Mouse (Mus musculus) embryonic facial prominence, embryonic 11.5 days (tissue): ENCODE results near the gene Ntf3. TPM values are rescaled to one million over a fixed set of nuclear protein-coding genes. Genes with fewer than 3 reads are reported as not detected.

Source experiments
- ATAC-seq: fragments of 200-750 bp; cut with Nextera tagmentation; replicated peaks from 2 replicates; pipeline ENCODE4 v1.8.0; 2017; ENCODE audit warnings: low read depth; ENCODE audit not compliant: insufficient number of reproducible peaks, low FRiP score, low TSS enrichment
- DNase-seq: peaks from one replicate; pipeline ENCODE4 v3.0.0-alpha.2; 2015; ENCODE audit warnings: low spot score
- H3K27ac ChIP-seq: fragments of 300-500 bp; sonication (generic); replicated peaks from 2 replicates; pipeline ENCODE4 v1.5.1; 2014; ENCODE audit warnings: mild to moderate bottlenecking, low read depth, low read length, control low read depth
- H3K27me3 ChIP-seq: fragments of 300-500 bp; sonication (generic); 2 replicates; pipeline ENCODE4 v1.6.1; 2014; ENCODE audit warnings: mild to moderate bottlenecking, low read length, moderate library complexity, mixed read lengths; ENCODE audit not compliant: control insufficient read depth, insufficient read depth
- H3K36me3 ChIP-seq: fragments of 300-500 bp; sonication (generic); replicated peaks from 2 replicates; pipeline ENCODE4 v1.6.1; 2014; ENCODE audit warnings: low read depth, mild to moderate bottlenecking, low read length, moderate library complexity, mixed read lengths; ENCODE audit not compliant: control insufficient read depth, insufficient read depth
- H3K4me1 ChIP-seq: fragments of 300-500 bp; sonication (generic); 2 replicates; pipeline ENCODE4 v1.6.1; 2014; ENCODE audit warnings: low read length, mixed read lengths; ENCODE audit not compliant: control insufficient read depth, insufficient read depth
- H3K4me2 ChIP-seq: fragments of 300-500 bp; sonication (generic); 2 replicates; pipeline ENCODE4 v1.6.1; 2014; ENCODE audit warnings: low read depth, mild to moderate bottlenecking, control low read depth, low read length, moderate library complexity
- H3K4me3 ChIP-seq: fragments of 300-500 bp; sonication (generic); 2 replicates; pipeline ENCODE4 v1.5.1; 2014; ENCODE audit warnings: low read depth, low read length, control low read depth
- H3K9ac ChIP-seq: fragments of 300-500 bp; sonication (generic); replicated peaks from 2 replicates; pipeline ENCODE4 v1.6.1; 2014; ENCODE audit warnings: mild to moderate bottlenecking, control low read depth, low read length
- H3K9me3 ChIP-seq: fragments of 300-500 bp; sonication (generic); replicated peaks from 2 replicates; pipeline ENCODE4 v1.6.1; 2016; ENCODE audit warnings: mild to moderate bottlenecking, low read length, inconsistent platforms, mixed read lengths; ENCODE audit not compliant: control insufficient read depth
- WGBS: fragments of 180-500 bp; shearing (Covaris S2); extraction: QIAGEN DNeasy Blood & Tissue Kit; methylation state at CpG from one replicate; pipeline ENCODE4 v1.1.7; 2014; 5-methylcytosine and 5-hydroxymethylcytosine counted together
- polyA plus RNA-seq: library from polyadenylated mRNA; unstranded; fragments of >200 nt; fragmentation: Nextera tagmentation; extraction: Ambion mirVana; gene quantifications from 2 replicates; pipeline ENCODE4 v1.2.1, GENCODE M21; 2014

The Ntf3 gene
- polyA plus RNA-seq, 1 experiment from 2014 or later: 28.0 TPM

GRCm38 (mm10) chr6:126134155-126134906, 32.4 kb downstream of the Ntf3 start:
- no peak overlapping the region for H3K4me2 ChIP-seq
- H3K9ac ChIP-seq: no peak overlapping the region
- no peaks in the 10 kb centered on the region for H3K9me3 ChIP-seq
- H3K36me3 ChIP-seq: no peaks in the 10 kb centered on the region; the same call in 1 of the 2 replicates
- WGBS: 33% methylated on average over 19 of the region's 19 CpGs
- H3K4me1 ChIP-seq: no peaks in the 10 kb centered on the region
- peak; percentile 80; the same call in 1 of the 2 replicates for ATAC-seq
- no peak overlapping the region for H3K4me3 ChIP-seq
- H3K27ac ChIP-seq: no peak overlapping the region
- peak; percentile 83 for DNase-seq
- no peaks in the 10 kb centered on the region for H3K27me3 ChIP-seq

- Histone ChIP-seq H3K4me2 (no peak overlapping the region), H3K27ac (no peak overlapping the region), H3K9me3 (no peaks in the 10 kb centered on the region), H3K4me3 (no peak overlapping the region), H3K36me3 (no peaks in the 10 kb centered on the region), H3K9ac (no peak overlapping the region), H3K27me3 (no peaks in the 10 kb centered on the region), H3K4me1 (no peaks in the 10 kb centered on the region)
- WGBS: 85% methylated on average over 7 of the region's 7 CpGs
- DNase-seq: no peak
- no peak for ATAC-seq
These were observed 38.5 kb downstream of the Ntf3 start for GRCm38 (mm10) chr6:126128238-126128637.

DNA sequence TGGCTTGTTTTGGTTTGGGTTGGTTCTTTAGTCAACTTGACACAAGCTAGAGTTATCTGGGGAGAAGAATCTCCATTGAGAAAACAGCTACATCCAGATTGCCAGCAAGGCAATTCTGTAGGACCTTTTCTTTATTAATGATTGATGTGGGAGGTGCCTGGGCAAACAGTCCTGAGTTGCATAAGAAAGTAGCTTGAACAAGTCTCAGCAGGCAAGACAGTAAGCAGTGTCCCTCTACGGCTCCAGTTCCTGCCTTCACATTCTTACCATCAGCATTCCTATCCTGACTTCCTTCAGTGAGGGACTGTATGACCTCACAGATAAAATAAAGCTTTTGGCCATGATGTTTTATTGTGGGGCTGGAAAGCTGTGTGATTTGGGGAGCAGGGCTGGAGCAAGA, 48.5 kb downstream of the Ntf3 start:
- no peaks in the 10 kb centered on the region for H3K27me3 ChIP-seq
- H3K9ac ChIP-seq: no peak overlapping the region
- H3K4me2 ChIP-seq: no peak overlapping the region
- H3K4me3 ChIP-seq: no peak overlapping the region
- no peaks in the 10 kb centered on the region; the same call in none of the 2 replicates for H3K4me1 ChIP-seq
- DNase-seq: peak; percentile 14
- 83% methylated on average over 1 of the region's 1 CpGs for WGBS
- H3K9me3 ChIP-seq: no peaks in the 10 kb centered on the region
- no peak for ATAC-seq
- no peak overlapping the region for H3K27ac ChIP-seq
- H3K36me3 ChIP-seq: no peaks in the 10 kb centered on the region

DNA sequence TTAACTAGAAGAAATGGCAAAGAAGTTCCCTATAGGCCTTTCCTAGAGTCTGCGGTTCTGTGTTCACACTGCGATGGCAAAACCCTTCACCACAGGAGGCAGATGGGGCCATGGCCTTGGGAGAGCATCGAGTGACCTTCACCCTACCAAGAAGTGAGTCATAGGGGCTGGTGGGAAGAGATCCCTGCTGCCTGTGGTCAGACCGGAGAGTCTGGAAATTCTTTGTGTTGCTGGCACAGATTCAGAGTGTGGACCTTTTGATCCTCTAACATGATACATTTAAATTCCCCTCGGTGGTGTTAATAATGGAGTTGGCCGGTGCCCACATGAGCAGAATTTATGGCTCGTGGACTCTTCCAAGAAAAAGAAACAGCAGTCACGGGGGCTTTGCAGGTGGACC, 49.5 kb downstream of the Ntf3 start:
- ATAC-seq: no peak
- Histone ChIP-seq H3K4me3 (no peak overlapping the region), H3K27ac (no peak overlapping the region), H3K4me1 (no peaks in the 10 kb centered on the region; the same call in none of the 2 replicates), H3K36me3 (no peaks in the 10 kb centered on the region), H3K9ac (no peak overlapping the region), H3K9me3 (no peaks in the 10 kb centered on the region), H3K27me3 (no peaks in the 10 kb centered on the region), H3K4me2 (no peak overlapping the region)
- no peak for DNase-seq
- WGBS: 87% methylated on average over 8 of the region's 8 CpGs

DNA sequence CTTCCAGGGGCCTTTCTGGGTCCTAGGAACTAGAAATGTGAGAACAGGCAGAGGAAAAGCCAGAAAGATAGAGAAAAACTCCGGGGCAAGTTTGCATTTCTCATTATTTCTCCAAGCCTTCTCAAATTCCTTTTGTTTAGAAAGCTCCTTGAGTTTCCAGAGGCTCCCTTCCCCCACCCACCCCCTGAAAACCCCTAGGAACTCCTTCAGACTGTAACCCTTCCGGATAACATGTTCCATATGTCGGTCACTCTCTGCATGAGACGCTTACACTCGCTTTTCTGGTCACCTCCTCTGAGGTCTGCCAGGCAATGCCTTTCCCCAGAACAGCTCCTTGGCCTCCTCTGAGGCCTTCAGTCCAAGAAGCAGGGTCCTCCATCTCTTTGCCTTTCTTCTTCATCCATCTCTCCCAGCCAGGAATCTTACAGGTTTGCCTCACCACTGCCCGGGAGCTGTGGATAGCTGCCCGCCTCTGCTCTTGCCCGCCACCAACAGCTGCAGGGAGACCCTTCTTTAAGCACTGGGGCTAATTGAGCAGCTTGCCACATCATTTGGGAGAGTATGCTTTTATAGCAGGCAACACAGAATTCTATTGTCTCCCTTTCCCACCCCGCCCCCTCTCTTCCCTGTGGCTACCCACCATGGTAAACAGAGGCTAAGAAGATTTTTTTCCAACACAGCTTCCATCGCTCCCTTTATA, 51.6 kb downstream of the Ntf3 start:
- Histone ChIP-seq H3K9me3 (no peaks in the 10 kb centered on the region), H3K27me3 (no peaks in the 10 kb centered on the region), H3K4me3 (no peak overlapping the region), H3K36me3 (no peaks in the 10 kb centered on the region), H3K4me2 (no peak overlapping the region; the same call in 1 of the 2 replicates), H3K9ac (peak overlapping the region; percentile 26), H3K27ac (peak overlapping the region; percentile 89), H3K4me1 (no peaks in the 10 kb centered on the region; the same call in none of the 2 replicates)
- peak; percentile 93 for DNase-seq
- peak; percentile 71 for ATAC-seq
- 23% methylated on average over 10 of the region's 10 CpGs for WGBS

DNA sequence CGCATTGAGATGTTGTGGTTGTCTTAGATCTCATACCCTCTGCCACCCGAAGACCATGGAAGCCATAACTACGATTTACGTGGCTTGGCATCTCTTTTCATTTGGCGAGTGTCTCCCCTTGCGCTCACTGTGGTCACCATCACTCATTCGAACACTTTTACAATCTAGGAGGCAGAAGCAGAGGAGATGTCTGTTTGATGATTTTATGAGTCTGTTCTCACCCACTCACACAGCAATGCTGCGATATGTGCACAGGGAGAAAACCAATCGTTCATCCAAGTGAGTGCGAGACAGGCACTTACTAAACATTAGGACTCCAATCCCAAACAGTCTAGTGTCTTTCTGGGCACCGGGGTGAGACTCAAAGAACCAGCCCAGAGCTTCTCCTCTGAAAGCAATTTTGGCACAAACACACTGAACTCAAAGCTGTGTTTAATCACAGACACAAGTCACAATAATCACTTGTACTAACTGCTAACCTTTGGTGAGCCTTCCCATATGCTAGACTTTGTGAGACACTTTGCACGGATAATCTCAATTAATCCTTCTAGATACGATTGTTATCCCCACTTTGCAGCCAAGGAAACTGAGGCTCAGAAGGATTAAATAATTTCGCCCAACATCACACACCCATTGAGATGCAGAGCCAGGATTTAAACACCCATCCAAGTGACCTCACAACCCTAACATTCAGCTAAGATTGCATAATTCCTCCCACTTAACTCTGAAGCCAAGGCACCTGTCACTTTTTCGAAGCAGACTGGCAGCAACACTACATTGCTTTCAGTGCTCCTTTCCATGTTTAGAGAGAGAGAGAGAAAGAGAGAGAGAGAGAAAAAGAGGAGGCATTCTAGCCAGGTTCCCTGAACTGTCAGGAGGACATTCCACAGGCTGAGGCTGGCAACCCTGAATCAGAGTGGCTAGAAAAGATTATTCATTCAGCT, 55.5 kb downstream of the Ntf3 start:
- WGBS: 92% methylated on average over 15 of the region's 15 CpGs
- H3K9ac ChIP-seq: no peak overlapping the region
- no peak overlapping the region for H3K4me2 ChIP-seq
- DNase-seq (no peak), ATAC-seq (no peak)
- H3K4me1 ChIP-seq: no peaks in the 10 kb centered on the region; the same call in none of the 2 replicates
- no peaks in the 10 kb centered on the region for H3K27me3 ChIP-seq
- no peak overlapping the region for H3K4me3 ChIP-seq
- H3K9me3 ChIP-seq: no peaks in the 10 kb centered on the region
- H3K36me3 ChIP-seq: no peaks in the 10 kb centered on the region; the same call in 1 of the 2 replicates
- H3K27ac ChIP-seq: no peak overlapping the region

GRCm38 (mm10) chr6:126109184-126109583, 57.5 kb downstream of the Ntf3 start:
- no peaks in the 10 kb centered on the region for H3K27me3 ChIP-seq
- H3K9me3 ChIP-seq: no peaks in the 10 kb centered on the region
- H3K36me3 ChIP-seq: no peaks in the 10 kb centered on the region; the same call in 1 of the 2 replicates
- H3K4me3 ChIP-seq: no peak overlapping the region
- no peak for ATAC-seq
- H3K4me1 ChIP-seq: no peaks in the 10 kb centered on the region; the same call in 1 of the 2 replicates
- H3K9ac ChIP-seq: no peak overlapping the region
- no peak for DNase-seq
- WGBS: 57% methylated on average over 5 of the region's 5 CpGs
- H3K4me2 ChIP-seq: no peak overlapping the region
- no peak overlapping the region for H3K27ac ChIP-seq
